Mouse (Mus musculus): Measurements from ENCODE around the gene Fam117a. TPM values are rescaled to one million over a fixed set of nuclear protein-coding genes. Genes with fewer than 3 reads are reported as not detected.

Gene Fam117a
- polyA plus RNA-seq, 1 experiment from 2014 or later, result 16.8 TPM

DNA sequence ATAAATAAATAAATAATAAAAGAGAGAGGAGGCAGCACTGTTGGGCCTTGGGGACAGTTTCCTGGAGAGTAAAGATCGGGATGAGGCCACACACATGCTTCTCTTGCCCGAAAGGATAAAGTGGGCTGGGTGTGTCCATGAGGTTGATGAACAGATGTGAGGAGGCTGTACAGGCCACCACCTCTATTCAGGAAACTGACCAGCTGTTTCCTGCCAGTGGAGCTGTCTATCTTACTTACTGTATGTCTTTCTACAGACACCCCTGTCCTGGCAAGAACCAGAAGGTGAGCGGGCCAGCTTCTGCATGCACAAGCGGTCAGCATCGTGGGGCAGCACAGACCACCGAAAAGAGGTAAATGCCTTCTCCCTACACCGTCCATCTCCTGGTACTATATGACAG lies 34.4 kb downstream of the Fam117a start:
- Histone ChIP-seq H3K36me3 (ENCODE audit: control insufficient read depth, insufficient read depth, low read length) (peaks cover 11% of the 10 kb centered on the region), H3K4me2 (ENCODE audit: low read depth, severe bottlenecking) (no peak overlapping the region), H3K27me3 (ENCODE audit: control insufficient read depth, insufficient read depth, low read length) (no peaks in the 10 kb centered on the region), H3K27ac (replicated peaks; ENCODE audit: low read depth, low read length) (no peak overlapping the region), H3K4me3 (ENCODE audit: low read depth, low read length) (no peak overlapping the region), H3K9ac (ENCODE audit: low read length) (no peak overlapping the region), H3K9me3 (ENCODE audit: control insufficient read depth, low read length) (no peaks in the 10 kb centered on the region), H3K4me1 (ENCODE audit: control insufficient read depth, insufficient read depth, low read length) (no peaks in the 10 kb centered on the region)
- no peak for ATAC-seq (ENCODE audit: insufficient number of reproducible peaks, low FRiP score, low TSS enrichment, low read depth)
- DNase-seq (ENCODE audit: low spot score), result no peak
- WGBS, result 92% methylated on average over 7 of the region's 7 CpGs

DNA sequence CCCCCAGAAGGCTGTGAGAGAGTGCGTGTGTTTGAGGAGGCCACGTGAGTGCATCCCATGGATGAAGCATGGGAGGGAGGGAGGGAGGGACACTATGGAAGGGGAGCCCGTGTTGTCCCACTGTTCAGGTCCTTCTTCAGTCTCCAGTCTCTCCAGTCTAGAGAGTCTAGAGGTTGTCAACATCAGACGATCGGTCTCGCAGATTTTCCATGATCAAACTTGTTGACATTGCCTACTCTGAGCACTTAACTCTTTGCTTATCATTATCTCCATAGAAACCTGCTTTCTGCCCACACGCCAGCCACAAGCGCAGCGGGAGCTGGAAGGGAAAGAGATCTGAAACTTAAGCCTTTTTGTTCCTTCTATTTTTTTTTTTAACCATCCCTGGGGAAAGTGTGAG lies 42.1 kb downstream of the Fam117a start:
- Histone ChIP-seq H3K27me3 (ENCODE audit: control insufficient read depth, insufficient read depth, low read length) (no peaks in the 10 kb centered on the region), H3K27ac (replicated peaks; ENCODE audit: low read depth, low read length) (no peak overlapping the region), H3K9ac (ENCODE audit: low read length) (no peak overlapping the region), H3K36me3 (ENCODE audit: control insufficient read depth, insufficient read depth, low read length) (peaks cover 26% of the 10 kb centered on the region), H3K4me2 (ENCODE audit: low read depth, severe bottlenecking) (no peak overlapping the region), H3K9me3 (ENCODE audit: control insufficient read depth, low read length) (no peaks in the 10 kb centered on the region), H3K4me1 (ENCODE audit: control insufficient read depth, insufficient read depth, low read length) (no peaks in the 10 kb centered on the region), H3K4me3 (ENCODE audit: low read depth, low read length) (no peak overlapping the region)
- WGBS, result 81% methylated on average over 9 of the region's 9 CpGs
- no peak for ATAC-seq (ENCODE audit: insufficient number of reproducible peaks, low FRiP score, low TSS enrichment, low read depth)
- DNase-seq (ENCODE audit: low spot score), result no peak

DNA sequence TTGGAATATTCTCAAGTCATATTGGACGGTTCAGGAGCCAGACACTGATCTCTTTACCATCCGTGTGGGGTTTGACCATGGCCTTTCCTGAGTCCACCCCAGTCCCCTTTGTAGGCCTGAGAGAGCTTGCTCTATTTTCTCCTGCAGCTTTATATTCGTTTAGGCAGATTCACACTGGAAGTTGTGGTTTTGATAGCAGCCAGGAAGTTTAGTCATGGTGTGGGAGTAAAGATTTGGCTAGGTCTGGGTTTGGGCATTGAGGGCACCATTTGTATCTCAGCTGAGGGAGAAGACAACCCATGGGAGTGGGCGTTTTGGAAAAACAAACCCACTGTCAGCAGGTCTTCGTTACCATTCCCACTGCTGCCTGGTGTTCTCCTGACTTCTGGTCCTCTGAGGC lies 42.7 kb downstream of the Fam117a start:
- Histone ChIP-seq H3K4me3 (ENCODE audit: low read depth, low read length) (no peak overlapping the region), H3K9me3 (ENCODE audit: control insufficient read depth, low read length) (no peaks in the 10 kb centered on the region), H3K27me3 (ENCODE audit: control insufficient read depth, insufficient read depth, low read length) (no peaks in the 10 kb centered on the region), H3K27ac (replicated peaks; ENCODE audit: low read depth, low read length) (no peak overlapping the region), H3K4me2 (ENCODE audit: low read depth, severe bottlenecking) (no peak overlapping the region), H3K9ac (ENCODE audit: low read length) (no peak overlapping the region), H3K36me3 (ENCODE audit: control insufficient read depth, insufficient read depth, low read length) (peaks cover 26% of the 10 kb centered on the region), H3K4me1 (ENCODE audit: control insufficient read depth, insufficient read depth, low read length) (no peaks in the 10 kb centered on the region)
- 84% methylated on average over 5 of the region's 5 CpGs for WGBS
- DNase-seq (ENCODE audit: low spot score) (no peak), ATAC-seq (ENCODE audit: insufficient number of reproducible peaks, low FRiP score, low TSS enrichment, low read depth) (no peak)

DNA sequence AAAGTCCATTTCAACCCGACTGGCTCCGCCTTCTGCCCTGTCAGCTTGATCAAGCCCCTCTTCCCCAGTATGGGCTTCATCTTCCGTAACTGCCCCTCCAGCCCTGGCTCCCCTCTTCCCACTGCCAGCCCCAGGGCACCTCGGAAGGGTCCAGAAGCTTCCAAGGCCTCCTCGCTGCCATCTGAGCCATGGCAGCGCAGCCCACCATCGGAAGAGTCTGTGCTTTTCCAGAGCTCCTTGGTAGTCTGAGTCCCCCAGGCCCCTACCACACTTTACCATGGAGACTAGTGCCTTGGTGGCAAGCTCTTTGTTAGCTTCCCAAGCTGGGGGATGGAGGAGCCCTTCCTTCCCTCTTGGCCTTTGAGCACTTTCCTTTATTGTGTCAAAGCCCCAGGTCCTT lies 43.9 kb downstream of the Fam117a start:
- DNase-seq (ENCODE audit: low spot score) (no peak), ATAC-seq (ENCODE audit: insufficient number of reproducible peaks, low FRiP score, low TSS enrichment, low read depth) (no peak)
- Histone ChIP-seq H3K4me1 (ENCODE audit: control insufficient read depth, insufficient read depth, low read length) (0 out of 2 replicates have a peak, but pooled peaks cover 3% of the 10 kb centered on the region), H3K4me3 (ENCODE audit: low read depth, low read length) (no peak overlapping the region), H3K36me3 (ENCODE audit: control insufficient read depth, insufficient read depth, low read length) (peaks cover 23% of the 10 kb centered on the region), H3K27ac (replicated peaks; ENCODE audit: low read depth, low read length) (no peak overlapping the region), H3K27me3 (ENCODE audit: control insufficient read depth, insufficient read depth, low read length) (no peaks in the 10 kb centered on the region), H3K4me2 (ENCODE audit: low read depth, severe bottlenecking) (no peak overlapping the region), H3K9me3 (ENCODE audit: control insufficient read depth, low read length) (no peaks in the 10 kb centered on the region), H3K9ac (ENCODE audit: low read length) (no peak overlapping the region)
- WGBS, result 95% methylated on average over 7 of the region's 7 CpGs

DNA sequence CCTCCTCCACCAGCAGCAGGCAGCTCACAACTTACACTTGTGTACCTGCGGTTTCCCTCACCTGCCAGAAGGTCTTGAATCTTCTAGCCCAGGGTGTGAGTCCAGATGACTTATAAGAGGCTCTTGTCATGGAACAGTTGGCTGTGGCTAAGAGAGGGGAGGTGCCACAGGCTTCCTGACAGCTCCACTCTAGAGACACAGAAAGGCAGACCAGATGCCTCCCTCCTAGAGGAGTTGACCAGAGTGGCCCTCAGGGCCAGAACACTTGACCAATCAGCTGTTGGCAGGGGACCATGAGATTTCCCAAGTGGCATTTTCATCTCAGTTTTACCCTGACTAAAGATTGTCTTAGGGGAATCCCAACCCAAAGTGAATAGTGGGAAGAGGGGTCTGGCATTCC lies 44.3 kb downstream of the Fam117a start:
- DNase-seq (ENCODE audit: low spot score) (no peak), ATAC-seq (ENCODE audit: insufficient number of reproducible peaks, low FRiP score, low TSS enrichment, low read depth) (no peak)
- Histone ChIP-seq H3K27ac (replicated peaks; ENCODE audit: low read depth, low read length) (no peak overlapping the region), H3K36me3 (ENCODE audit: control insufficient read depth, insufficient read depth, low read length) (peaks cover 19% of the 10 kb centered on the region), H3K27me3 (ENCODE audit: control insufficient read depth, insufficient read depth, low read length) (no peaks in the 10 kb centered on the region), H3K9ac (ENCODE audit: low read length) (no peak overlapping the region), H3K4me2 (ENCODE audit: low read depth, severe bottlenecking) (no peak overlapping the region), H3K9me3 (ENCODE audit: control insufficient read depth, low read length) (no peaks in the 10 kb centered on the region), H3K4me3 (ENCODE audit: low read depth, low read length) (no peak overlapping the region), H3K4me1 (ENCODE audit: control insufficient read depth, insufficient read depth, low read length) (0 out of 2 replicates have a peak, but pooled peaks cover 3% of the 10 kb centered on the region)
- WGBS, result 96% methylated on average over 1 of the region's 1 CpGs

DNA sequence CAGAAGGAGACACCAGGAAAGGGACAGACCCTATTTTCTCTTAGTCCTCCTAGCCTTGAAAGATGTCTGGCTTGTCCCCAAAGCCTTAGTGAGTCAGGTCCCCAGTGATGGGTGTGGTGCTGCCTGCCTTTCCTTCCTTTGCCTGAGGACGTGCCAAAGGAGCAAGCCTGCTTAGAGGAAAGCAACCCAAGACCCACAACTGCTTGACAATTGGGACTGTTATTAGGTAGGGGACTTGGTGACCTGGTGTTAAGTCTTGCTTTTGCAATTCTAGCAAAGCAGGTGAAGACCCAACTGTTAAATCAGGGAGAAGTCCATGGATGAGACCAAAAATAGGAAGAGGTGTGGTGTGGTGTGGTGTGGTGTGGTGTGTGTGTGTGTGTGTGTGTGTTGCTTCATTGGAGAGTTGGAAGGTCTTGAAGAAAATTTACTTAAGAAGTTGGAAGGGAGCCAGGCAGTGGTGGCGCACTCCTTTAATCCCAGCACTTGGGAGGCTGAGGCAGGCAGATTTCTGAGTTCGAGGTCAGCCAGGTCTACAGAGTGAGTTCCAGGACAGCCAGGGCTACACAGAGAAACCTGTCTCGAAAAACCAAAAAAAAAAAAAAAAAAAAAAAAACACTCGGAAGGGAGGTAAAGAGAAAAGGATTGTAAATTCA lies 46.6 kb downstream of the Fam117a start:
- ATAC-seq (ENCODE audit: insufficient number of reproducible peaks, low FRiP score, low TSS enrichment, low read depth), result no peak
- Histone ChIP-seq H3K4me3 (ENCODE audit: low read depth, low read length) (no peak overlapping the region), H3K27me3 (ENCODE audit: control insufficient read depth, insufficient read depth, low read length) (no peaks in the 10 kb centered on the region), H3K27ac (replicated peaks; ENCODE audit: low read depth, low read length) (no peak overlapping the region), H3K4me2 (ENCODE audit: low read depth, severe bottlenecking) (no peak overlapping the region), H3K9me3 (ENCODE audit: control insufficient read depth, low read length) (no peaks in the 10 kb centered on the region), H3K9ac (ENCODE audit: low read length) (no peak overlapping the region), H3K36me3 (ENCODE audit: control insufficient read depth, insufficient read depth, low read length) (peaks cover 9% of the 10 kb centered on the region), H3K4me1 (ENCODE audit: control insufficient read depth, insufficient read depth, low read length) (0 out of 2 replicates have a peak, but pooled peaks cover 3% of the 10 kb centered on the region)
- no peak for DNase-seq (ENCODE audit: low spot score)
- 85% methylated on average over 5 of the region's 5 CpGs for WGBS

DNA sequence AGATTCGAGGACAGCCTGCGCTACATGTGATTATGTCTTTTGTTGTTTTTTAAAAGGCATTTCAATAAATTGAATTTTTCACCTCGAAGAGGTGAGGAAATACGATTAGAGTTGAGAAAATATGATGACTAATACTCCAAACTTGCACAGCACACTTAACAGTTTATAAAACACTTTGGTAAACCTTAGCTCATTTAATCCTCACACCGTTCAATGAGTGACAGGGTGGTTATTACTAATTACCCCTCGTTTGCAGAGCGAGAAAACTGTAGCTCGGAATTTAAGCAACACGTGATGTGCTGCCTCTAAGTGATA lies 47.1 kb downstream of the Fam117a start:
- WGBS, result 40% methylated on average over 9 of the region's 9 CpGs
- Histone ChIP-seq H3K4me3 (ENCODE audit: low read depth, low read length) (peak overlapping the region; percentile 84; the same call in 1 of the 2 replicates), H3K36me3 (ENCODE audit: control insufficient read depth, insufficient read depth, low read length) (peaks cover 9% of the 10 kb centered on the region), H3K4me2 (ENCODE audit: low read depth, severe bottlenecking) (peak overlapping the region; percentile 18; the same call in 1 of the 2 replicates), H3K27ac (replicated peaks; ENCODE audit: low read depth, low read length) (no peak overlapping the region), H3K4me1 (ENCODE audit: control insufficient read depth, insufficient read depth, low read length) (0 out of 2 replicates have a peak, but pooled peaks cover 3% of the 10 kb centered on the region), H3K9me3 (ENCODE audit: control insufficient read depth, low read length) (no peaks in the 10 kb centered on the region), H3K9ac (ENCODE audit: low read length) (no peak overlapping the region), H3K27me3 (ENCODE audit: control insufficient read depth, insufficient read depth, low read length) (no peaks in the 10 kb centered on the region)
- ATAC-seq (ENCODE audit: insufficient number of reproducible peaks, low FRiP score, low TSS enrichment, low read depth) (peak; percentile 20; the same call in 1 of the 2 replicates), DNase-seq (ENCODE audit: low spot score) (no peak)

DNA sequence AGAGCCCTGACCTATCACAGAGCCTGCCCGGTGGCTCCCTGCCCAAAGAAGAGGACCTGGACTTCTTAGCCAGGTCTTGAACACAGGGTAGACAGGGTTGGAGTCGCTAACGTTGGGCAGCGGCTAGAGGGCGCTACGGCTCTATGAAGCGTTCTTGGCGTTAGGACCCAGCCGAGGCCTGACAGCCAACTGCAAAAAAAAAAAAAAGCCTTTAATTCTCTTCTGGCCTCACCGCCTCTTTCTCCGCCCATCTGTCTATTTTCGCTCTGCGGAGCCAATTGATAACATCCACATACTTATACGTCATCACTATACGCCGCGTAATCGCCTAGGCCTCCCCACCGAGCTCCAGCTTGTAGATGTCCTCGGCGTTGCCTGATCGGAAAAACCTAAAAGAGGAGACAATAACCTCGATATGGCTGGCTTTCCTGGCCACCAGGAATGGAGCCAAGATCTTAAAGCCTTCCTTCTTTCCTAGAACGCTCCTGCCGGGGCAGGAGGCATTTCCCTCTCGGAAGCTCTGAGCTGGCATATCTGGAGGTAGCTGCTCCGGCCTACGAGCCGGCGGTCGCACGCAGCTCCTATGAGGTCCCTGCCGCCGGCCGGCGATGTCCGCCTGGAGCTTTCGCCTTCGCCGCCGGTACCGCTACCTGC lies 47.6 kb downstream of the Fam117a start, which contains the start of gene Slc35b1:
Gene Slc35b1 (plus strand): TSS at position 374 of the 654 bp plus-strand sequence.
- peak within 1 kb of the TSS; percentile 50 for H3K4me2 ChIP-seq (ENCODE audit: low read depth, severe bottlenecking)
- WGBS, result under 1% methylated on average over 42 of the region's 42 CpGs
- H3K9me3 ChIP-seq (ENCODE audit: control insufficient read depth, low read length), result no peaks in the 10 kb centered on the region
- H3K9ac ChIP-seq (ENCODE audit: low read length), result peak within 1 kb of the TSS; percentile 86
- H3K4me1 ChIP-seq (ENCODE audit: control insufficient read depth, insufficient read depth, low read length), result 0 out of 2 replicates have a peak, but pooled peaks cover 3% of the 10 kb centered on the region
- DNase-seq (ENCODE audit: low spot score), result peak; percentile 95
- peak; percentile 92 for ATAC-seq (ENCODE audit: insufficient number of reproducible peaks, low FRiP score, low TSS enrichment, low read depth)
- H3K36me3 ChIP-seq (ENCODE audit: control insufficient read depth, insufficient read depth, low read length), result peaks cover 11% of the 10 kb centered on the region
- peak within 1 kb of the TSS; percentile 84 for H3K4me3 ChIP-seq (ENCODE audit: low read depth, low read length)
- H3K27ac ChIP-seq (replicated peaks; ENCODE audit: low read depth, low read length), result peak within 1 kb of the TSS; percentile 77
- no peaks in the 10 kb centered on the region for H3K27me3 ChIP-seq (ENCODE audit: control insufficient read depth, insufficient read depth, low read length)
